Mouse (Mus musculus) C2C12 (cell line): ENCODE data around the gene Terf2.

ENCODE experiments used
- CTCF ChIP-seq: IDR thresholded peaks from one replicate; pipeline ENCODE4 v1.5.1; 2011; ENCODE audit not compliant: control insufficient read depth, insufficient read depth, insufficient read length
- MAX ChIP-seq: IDR thresholded peaks from one replicate; pipeline ENCODE4 v1.6.1; 2011; ENCODE audit warnings: mild to moderate bottlenecking, control low read depth

- TF ChIP-seq CTCF (no peak), MAX (no peak)
Measured at GRCm38 (mm10) chr8:107100635-107101034, 4.3 kb upstream of the Terf2 start.
